Mouse (Mus musculus) heart, postnatal 0 days (tissue): ENCODE measurements around the gene Kdelr2.

ENCODE experiments used
- CTCF ChIP-seq: IDR thresholded peaks from 2 replicates; pipeline ENCODE4 v1.5.1; 2016; ENCODE audit warnings: antibody characterized with exemption, control low read depth, low read depth
- EP300 ChIP-seq: IDR thresholded peaks from 2 replicates; pipeline ENCODE4 v1.6.1; 2016; ENCODE audit warnings: antibody characterized with exemption, low read depth

GRCm38 (mm10) chr5:143370416-143371145, 33.1 kb upstream of the Kdelr2 start:
- TF ChIP-seq CTCF (no peak), EP300 (no peak)
